Mouse (Mus musculus): ENCODE measurements around the gene Smad6.

DNA sequence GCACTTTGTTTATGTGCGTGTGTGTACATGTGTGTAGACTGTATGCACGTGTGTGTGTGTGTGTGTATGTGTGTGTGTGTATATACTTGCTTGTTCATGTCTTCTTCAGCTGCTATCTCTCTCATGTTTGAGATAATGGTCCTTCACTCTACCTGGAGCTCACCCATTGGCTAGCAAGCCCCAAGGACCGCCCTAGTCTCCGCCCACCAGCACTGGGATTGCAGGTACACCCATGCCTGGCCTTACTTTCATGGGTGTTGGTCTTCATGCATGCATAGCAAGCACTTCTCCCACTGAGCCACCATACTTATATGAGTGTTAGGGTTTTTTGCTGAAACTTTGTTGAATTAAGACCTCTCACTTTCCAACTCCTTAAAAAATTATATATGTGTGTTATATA, 40.5 kb downstream of the Smad6 start:
- TF ChIP-seq CTCF (IDR thresholded peaks at IDR 0.05; ENCODE audit: low read depth), result no peak
- TF ChIP-seq EP300 (IDR thresholded peaks at IDR 0.05; ENCODE audit: low read depth), result no peak
